Mouse (Mus musculus) heart, embryonic 12.5 days (tissue): ENCODE data around the gene Olfr721-ps1. TPM values are rescaled to one million over a fixed set of nuclear protein-coding genes. Genes with fewer than 3 reads are reported as not detected.

Source experiments
- polyA plus RNA-seq: library from polyadenylated mRNA; unstranded; fragments of >200 nt; fragmentation: Nextera tagmentation; extraction: Ambion mirVana; gene quantifications from 2 replicates; pipeline ENCODE4 v1.2.1, GENCODE M21; 2016

Olfr721-ps1 gene
- polyA plus RNA-seq, 1 experiment from 2014 or later, result not detected

Other genes with a start within 250 kb of the Olfr721-ps1 start
- not detected in 2 replicates for gene Olfr720, start 214.5 kb upstream of the Olfr721-ps1 start, polyA plus RNA-seq
- not detected in 2 replicates for gene Olfr31, start 78.5 kb upstream of the Olfr721-ps1 start, polyA plus RNA-seq
- gene Il3ra, start 55.0 kb upstream of the Olfr721-ps1 start, polyA plus RNA-seq, result 2.9 and 3.3 TPM in 2 replicates